ENCODE assay signal across 8 mouse cellular contexts in the genomic region with DNA sequence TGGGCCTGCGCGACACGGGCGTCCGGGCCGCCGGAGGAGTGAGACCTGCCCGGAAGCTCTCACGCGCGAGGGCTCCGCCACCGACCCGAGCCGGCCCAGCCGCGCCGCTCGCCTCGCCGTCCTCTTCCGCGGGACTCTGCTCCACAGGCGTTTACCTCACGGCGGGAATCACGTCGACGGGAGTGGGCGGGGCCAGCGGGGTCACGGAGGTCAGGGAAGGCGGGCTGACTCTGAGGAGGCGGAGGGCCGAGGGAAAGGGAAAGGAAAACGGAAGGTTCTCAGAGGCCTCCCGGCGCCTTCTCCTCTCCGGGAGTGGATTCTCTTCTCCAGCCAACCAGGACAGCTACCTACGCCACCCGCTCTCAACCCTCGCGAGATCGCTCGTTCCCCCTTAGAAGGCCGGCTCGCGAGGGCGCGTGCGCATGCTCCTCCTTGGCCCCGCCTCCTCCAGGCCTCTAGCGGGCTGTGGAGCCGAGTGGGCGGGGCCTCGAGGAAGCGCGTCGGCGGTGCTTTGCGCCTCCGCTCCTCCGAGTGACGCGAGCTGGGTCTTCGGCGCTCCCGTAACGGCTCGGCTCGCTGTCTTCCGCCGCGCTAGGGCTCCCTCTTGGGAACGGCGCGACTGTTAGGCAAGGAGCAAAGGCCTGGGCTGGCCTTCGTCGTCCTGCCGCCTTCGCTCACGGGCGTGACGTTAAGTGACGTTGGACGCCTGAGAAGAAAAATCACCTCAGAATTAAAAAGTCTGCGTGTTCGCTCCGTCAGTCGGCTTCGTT. TPM values are rescaled to one million over a fixed set of nuclear protein-coding genes. Genes with fewer than 3 reads are reported as not detected.
A peak's percentile ranks its signal among the peaks of the same experiment; 100 is the strongest.
DNase-seq lines count a peak whose midpoint lies in the region; ATAC-seq lines count a peak whose summit lies in the region.
"Not testable (repeated sequence)": the region's sequence is repeated elsewhere in the genome, so short reads cannot be mapped to it uniquely, and the experiment has no call there.

A gene (minus strand): TSS at position 343 of the 770 bp plus-strand sequence.

- H3K36me3 ChIP-seq in intestine, embryonic 16.5 days (ENCODE audit: control insufficient read depth, insufficient read depth, low read length), result not testable (repeated sequence)

- intact Hi-C loops in gastrocnemius, postnatal 36 days (cut with DNase I), result not testable (repeated sequence)
- intact Hi-C loops in left cerebral cortex, postnatal 25 days (cut with DNase I), result loop anchor here (5.0 kb wide), 1 partner anchor 1027 kb away; a partner anchor contains a TSS

- WGBS in intestine, embryonic 16.5 days, result 2% methylated on average over 73 of the region's 91 CpGs

- peak within 1 kb of the TSS; percentile 79 for H3K4me3 ChIP-seq in intestine, embryonic 16.5 days (ENCODE audit: low read length)

- ATAC-seq in intestine, embryonic 16.5 days, result peak; percentile 99

- not testable (repeated sequence) for H3K9me3 ChIP-seq in intestine, embryonic 16.5 days (ENCODE audit: control insufficient read depth, low read length)

- H3K4me2 ChIP-seq in intestine, embryonic 16.5 days (ENCODE audit: low read depth, low read length), result peak within 1 kb of the TSS; percentile 74

- peak within 1 kb of the TSS; percentile 94 for H3K9ac ChIP-seq in intestine, embryonic 16.5 days (ENCODE audit: low read depth, low read length)

- H3K27me3 ChIP-seq in intestine, embryonic 16.5 days (replicated peaks; ENCODE audit: control insufficient read depth, insufficient read depth, low read length), result not testable (repeated sequence)

- DNase-seq in adrenal gland, adult 8-10 months, result peak; percentile 93
- peak; percentile 83 for DNase-seq in embryo, embryonic 11.5 days (ENCODE audit: low read depth, low spot score)
- peak; percentile 90 to 96 for DNase-seq in gastrocnemius, postnatal 36 days
- peak; percentile 93 to 96 for DNase-seq in left cerebral cortex, postnatal 25 days (ENCODE audit: low spot score in 2 of 2)
- DNase-seq in mesoderm, embryonic 11.5 days (ENCODE audit: low read depth, low spot score), result peak; percentile 93
- peak; percentile 92 for DNase-seq in right cerebral cortex, postnatal 25 days
- peak; percentile 94 to 96 for DNase-seq in urinary bladder, postnatal 36 days (ENCODE audit: low spot score in 2 of 2)

- H3K4me1 ChIP-seq in intestine, embryonic 16.5 days (ENCODE audit: control insufficient read depth, insufficient read depth, low read length), result not testable (repeated sequence)

- peak within 1 kb of the TSS; percentile 98 for H3K27ac ChIP-seq in intestine, embryonic 16.5 days (ENCODE audit: low read length)

RNA-seq across cellular contexts. Expression of the gene that starts here (rescaled TPM):
- total RNA-seq in adrenal gland, adult 8-10 months (2022), result 10 to 100 TPM; 64.8 to 83.0 (median 76.3) TPM
- total RNA-seq in gastrocnemius, postnatal 36 days (2021), result 10 to 100 TPM; 21.2 to 25.2 TPM
- polyA plus RNA-seq in intestine, embryonic 16.5 days (2015; fragmentation: Nextera tagmentation; extraction: Ambion mirVana), result 21.0 and 41.8 TPM in 2 replicates
- total RNA-seq in left cerebral cortex, postnatal 25 days (2021), result 10 to 100 TPM; 54.3 to 54.6 TPM

Comparison
In these comparisons a context has a peak if more than half of its experiments do, and no peak if none do; other contexts are left out.
1. Peak in every context shown above with its lines: DNase-seq, ATAC-seq, H3K4me3 ChIP-seq and H3K27ac ChIP-seq.